Mouse (Mus musculus): ENCODE data around the gene Sele. TPM values are rescaled to one million over a fixed set of nuclear protein-coding genes. Genes with fewer than 3 reads are reported as not detected.

The Sele gene
- total and polyA plus RNA-seq, 3 experiments: not detected

DNA sequence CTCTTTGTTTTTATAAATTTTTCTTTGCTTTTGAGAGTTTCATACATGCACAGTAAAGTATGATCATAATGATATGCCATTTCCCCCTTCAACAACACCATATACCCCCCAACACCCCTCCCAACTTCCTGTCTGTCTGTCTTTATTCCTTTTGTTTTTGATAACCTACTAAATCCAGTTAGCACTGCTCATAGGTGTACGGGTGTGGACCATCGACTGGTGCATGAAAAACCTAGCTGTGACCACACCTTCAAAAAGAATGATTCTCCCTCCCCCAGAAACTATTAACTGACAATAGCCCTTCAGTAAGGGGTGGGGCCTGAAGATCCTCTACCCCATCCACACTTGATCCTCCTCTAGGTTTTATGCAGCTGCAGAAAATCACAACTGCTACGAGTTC is 15.7 kb downstream of the Sele start:
- H3K4me1 ChIP-seq (ENCODE audit: control insufficient read depth in 1 of 2, insufficient read depth in 2 of 2, low read length in 2 of 2): peaks cover 3 to 4% of the 10 kb centered on the region in 2 experiments; a peak in 3 of 4 replicates
- no peaks in the 10 kb centered on the region; a peak in 2 of 4 replicates for H3K27me3 ChIP-seq (ENCODE audit: control insufficient read depth in 1 of 2, insufficient read depth in 2 of 2, low read length in 2 of 2)
- TF ChIP-seq MYC (IDR thresholded peaks at IDR 0.05; ENCODE audit: low read depth, low read length) (no peak), NRF1 (IDR thresholded peaks at IDR 0.05; ENCODE audit: insufficient read depth, low read depth, low read length, poor library complexity, severe bottlenecking) (no peak), MAFK (IDR thresholded peaks at IDR 0.05; ENCODE audit: borderline replicate concordance, low read depth, low read length) (no peak), GATA1 (IDR thresholded peaks at IDR 0.05; ENCODE audit: low read depth, low read length) (no peak), MEF2A (IDR thresholded peaks at IDR 0.05; ENCODE audit: extremely low read depth, insufficient replicate concordance, low read depth, low read length, poor library complexity, severe bottlenecking) (no peak), USF1 (IDR thresholded peaks at IDR 0.05; ENCODE audit: low read depth, low read length) (no peak), MYB (IDR thresholded peaks at IDR 0.05; ENCODE audit: low read depth, low read length) (no peak), POLR2A (IDR thresholded peaks at IDR 0.05; ENCODE audit: control insufficient read depth in 1 of 2, insufficient read depth in 1 of 2, low read depth in 1 of 2, low read length in 2 of 2, poor library complexity in 1 of 2) (no peak), JUND (IDR thresholded peaks at IDR 0.05; ENCODE audit: low read depth, low read length) (no peak), CTCF (IDR thresholded peaks at IDR 0.05 in 2 of 3, conservative IDR thresholded peaks at IDR 0.05 in 1 of 3; ENCODE audit: control insufficient read depth in 1 of 3, insufficient read depth in 1 of 3, low read depth in 2 of 3, low read length in 3 of 3, poor library complexity in 1 of 3, severe bottlenecking in 1 of 3) (no peak), CHD2 (IDR thresholded peaks at IDR 0.05; ENCODE audit: low read length) (no peak), ZC3H11A (IDR thresholded peaks at IDR 0.05; ENCODE audit: low read depth, low read length) (no peak), RCOR1 (IDR thresholded peaks at IDR 0.05; ENCODE audit: low read depth, low read length) (no peak), HCFC1 (IDR thresholded peaks at IDR 0.05; ENCODE audit: low read depth, low read length) (no peak), ETS1 (IDR thresholded peaks at IDR 0.05; ENCODE audit: low read depth, low read length) (no peak), TCF12 (IDR thresholded peaks at IDR 0.05; ENCODE audit: low read depth, low read length) (no peak), MXI1 (IDR thresholded peaks at IDR 0.05; ENCODE audit: low read depth, low read length) (no peak), ELF1 (IDR thresholded peaks at IDR 0.05; ENCODE audit: low read depth, low read length) (no peak), KAT2A (conservative IDR thresholded peaks at IDR 0.05; ENCODE audit: low read depth, low read length) (no peak), ZNF384 (IDR thresholded peaks at IDR 0.05; ENCODE audit: low read depth, low read length) (no peak)
- no peak overlapping the region for H3K9ac ChIP-seq (ENCODE audit: control insufficient read depth, low read depth, low read length, poor library complexity, severe bottlenecking)
- no peaks in the 10 kb centered on the region for H3K9me3 ChIP-seq (replicated peaks; ENCODE audit: insufficient read depth, low read length)
- H3K4me3 ChIP-seq (ENCODE audit: control insufficient read depth in 1 of 2, insufficient read depth in 1 of 2, low read depth in 2 of 2, low read length in 2 of 2): no peak overlapping the region
- DNase-seq (ENCODE audit: low read depth, low spot score): no peak
- H3K36me3 ChIP-seq (ENCODE audit: control insufficient read depth in 1 of 2, insufficient read depth in 2 of 2, low read length in 2 of 2): no peaks in the 10 kb centered on the region
- H3K27ac ChIP-seq (ENCODE audit: control insufficient read depth, low read depth, low read length): no peak overlapping the region
- no peaks in the 10 kb centered on the region for H3K79me2 ChIP-seq (ENCODE audit: control insufficient read depth, insufficient read depth, low read length, poor library complexity)

DNA sequence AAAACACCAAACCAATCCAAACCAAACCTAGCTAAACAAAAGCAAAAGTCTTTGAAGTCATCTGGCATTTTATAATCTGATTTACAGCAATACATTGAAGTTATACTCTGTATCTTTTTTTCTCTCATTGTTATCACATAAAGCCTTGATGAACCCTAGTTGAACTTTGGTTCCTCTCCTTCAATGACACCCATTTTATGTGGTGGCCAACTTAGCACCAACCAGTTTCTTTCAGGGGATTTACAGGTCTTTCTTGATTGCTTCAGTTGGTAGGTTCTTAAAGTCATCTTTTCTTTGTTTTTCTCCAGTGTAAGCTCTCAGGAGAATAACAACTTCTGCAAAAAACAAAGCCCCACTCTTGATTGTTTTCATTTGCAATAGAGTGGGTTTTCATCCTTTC is 21.2 kb downstream of the Sele start:
- Histone ChIP-seq H3K4me1 (ENCODE audit: control insufficient read depth in 1 of 2, insufficient read depth in 2 of 2, low read length in 2 of 2) (peaks cover 9 to 10% of the 10 kb centered on the region in 2 experiments), H3K27me3 (ENCODE audit: control insufficient read depth in 1 of 2, insufficient read depth in 2 of 2, low read length in 2 of 2) (no peaks in the 10 kb centered on the region; a peak in 1 of 4 replicates), H3K9me3 (replicated peaks; ENCODE audit: insufficient read depth, low read length) (no peaks in the 10 kb centered on the region), H3K9ac (ENCODE audit: control insufficient read depth, low read depth, low read length, poor library complexity, severe bottlenecking) (no peak overlapping the region), H3K79me2 (ENCODE audit: control insufficient read depth, insufficient read depth, low read length, poor library complexity) (no peaks in the 10 kb centered on the region), H3K27ac (ENCODE audit: control insufficient read depth, low read depth, low read length) (no peak overlapping the region), H3K36me3 (ENCODE audit: control insufficient read depth in 1 of 2, insufficient read depth in 2 of 2, low read length in 2 of 2) (peaks cover 0 to 7% of the 10 kb centered on the region in 2 experiments; a peak in 2 of 4 replicates), H3K4me3 (ENCODE audit: control insufficient read depth in 1 of 2, insufficient read depth in 1 of 2, low read depth in 2 of 2, low read length in 2 of 2) (no peak overlapping the region)
- no peak for DNase-seq (ENCODE audit: low read depth, low spot score)
- TF ChIP-seq RAD21 (IDR thresholded peaks at IDR 0.05; ENCODE audit: low read depth, low read length): no peak
- TF ChIP-seq MXI1 (IDR thresholded peaks at IDR 0.05; ENCODE audit: low read depth, low read length): no peak
- TF ChIP-seq ETS1 (IDR thresholded peaks at IDR 0.05; ENCODE audit: low read depth, low read length): no peak
- no peak for TF ChIP-seq TAL1 (IDR thresholded peaks at IDR 0.05; ENCODE audit: low read length)
